Mouse (Mus musculus): ENCODE data around the gene Nfatc2.

The Nfatc2 gene

GRCm38 (mm10) chr2:168610941-168611340, 9.5 kb upstream of the Nfatc2 start:
- DNase-seq (ENCODE audit: extremely low read depth, insufficient read length, low spot score): peak; percentile 45

GRCm38 (mm10) chr2:168609653-168610248, 8.3 kb upstream of the Nfatc2 start:
- DNase-seq (ENCODE audit: extremely low read depth, insufficient read length, low spot score): no peak

GRCm38 (mm10) chr2:168608125-168608564, 6.7 kb upstream of the Nfatc2 start:
- no peak for DNase-seq (ENCODE audit: extremely low read depth, insufficient read length, low spot score)

- no peak for DNase-seq (ENCODE audit: extremely low read depth, insufficient read length, low spot score)
These were observed 3.2 kb upstream of the Nfatc2 start for GRCm38 (mm10) chr2:168604655-168605070.

- no peak for DNase-seq (ENCODE audit: extremely low read depth, insufficient read length, low spot score)
These were observed 907 bp upstream of the Nfatc2 start for GRCm38 (mm10) chr2:168602387-168602741.

GRCm38 (mm10) chr2:168600750-168601490, 537 bp downstream of the Nfatc2 start:
- no peak for DNase-seq (ENCODE audit: extremely low read depth, insufficient read length, low spot score)

GRCm38 (mm10) chr2:168595693-168596092, 5.8 kb downstream of the Nfatc2 start:
- no peak for DNase-seq (ENCODE audit: extremely low read depth, insufficient read length, low spot score)

- no peak for DNase-seq (ENCODE audit: extremely low read depth, insufficient read length, low spot score)
These were observed 7.8 kb downstream of the Nfatc2 start for GRCm38 (mm10) chr2:168593676-168594075.

GRCm38 (mm10) chr2:168593004-168593403, 8.5 kb downstream of the Nfatc2 start:
- no peak for DNase-seq (ENCODE audit: extremely low read depth, insufficient read length, low spot score)

GRCm38 (mm10) chr2:168591076-168591475, 10.4 kb downstream of the Nfatc2 start:
- no peak for DNase-seq (ENCODE audit: extremely low read depth, insufficient read length, low spot score)

- no peak for DNase-seq (ENCODE audit: extremely low read depth, insufficient read length, low spot score)
These were observed 10.9 kb downstream of the Nfatc2 start for GRCm38 (mm10) chr2:168590556-168590955.

GRCm38 (mm10) chr2:168590168-168590551, 11.3 kb downstream of the Nfatc2 start:
- DNase-seq (ENCODE audit: extremely low read depth, insufficient read length, low spot score): no peak

GRCm38 (mm10) chr2:168589368-168590167, 11.9 kb downstream of the Nfatc2 start:
- no peak for DNase-seq (ENCODE audit: extremely low read depth, insufficient read length, low spot score)

GRCm38 (mm10) chr2:168588591-168589367, 12.7 kb downstream of the Nfatc2 start:
- DNase-seq (ENCODE audit: extremely low read depth, insufficient read length, low spot score): peak; percentile 69

GRCm38 (mm10) chr2:168587159-168587558, 14.3 kb downstream of the Nfatc2 start:
- DNase-seq (ENCODE audit: extremely low read depth, insufficient read length, low spot score): no peak

GRCm38 (mm10) chr2:168586512-168586911, 14.9 kb downstream of the Nfatc2 start:
- DNase-seq (ENCODE audit: extremely low read depth, insufficient read length, low spot score): no peak

- DNase-seq (ENCODE audit: extremely low read depth, insufficient read length, low spot score): no peak
These were observed 16.6 kb downstream of the Nfatc2 start for GRCm38 (mm10) chr2:168584857-168585256.

- DNase-seq (ENCODE audit: extremely low read depth, insufficient read length, low spot score): no peak
These were observed 17.0 kb downstream of the Nfatc2 start for GRCm38 (mm10) chr2:168584408-168584807.

- DNase-seq (ENCODE audit: extremely low read depth, insufficient read length, low spot score): no peak
These were observed 18.4 kb downstream of the Nfatc2 start for GRCm38 (mm10) chr2:168583084-168583483.

GRCm38 (mm10) chr2:168581207-168581854, 20.1 kb downstream of the Nfatc2 start:
- no peak for DNase-seq (ENCODE audit: extremely low read depth, insufficient read length, low spot score)
